Mouse (Mus musculus): ENCODE measurements at regions not wholly inside any gene's neighbourhood (a gene's known extent, or its start where the extent isn't known, plus 50 kb on each side); places are given as distances from the start of the nearest gene placed in this dataset.

DNA sequence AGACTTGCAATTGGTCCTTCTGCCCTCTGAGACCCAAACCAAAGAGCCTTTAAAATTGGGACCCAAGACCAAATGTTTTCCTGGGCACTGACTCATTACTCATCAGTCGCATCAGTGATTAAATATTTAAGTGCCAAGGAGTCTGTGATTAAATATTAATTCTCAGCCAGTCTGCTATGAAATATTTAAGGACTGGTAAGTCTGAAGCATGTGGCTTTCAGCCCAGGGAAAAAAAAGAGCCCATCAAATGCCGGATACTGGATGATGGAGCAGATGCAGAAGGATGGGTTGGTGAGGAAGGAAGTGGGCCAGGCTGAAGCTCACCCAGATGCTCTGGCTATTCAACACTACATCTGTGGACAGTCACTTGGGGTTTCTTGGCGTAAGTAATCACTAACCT lies 192.0 kb downstream of the Mycn start:
- H3K4me3 ChIP-seq (replicated peaks; ENCODE audit: control insufficient read depth, low read depth, low read length) = no peak overlapping the region
- no peak for TF ChIP-seq CTCF (IDR thresholded peaks at IDR 0.05; ENCODE audit: control insufficient read depth, insufficient read depth, low read length)
- TF ChIP-seq POLR2A (IDR thresholded peaks at IDR 0.05; ENCODE audit: borderline replicate concordance, control insufficient read depth, low read depth, low read length) = no peak
- H3K27ac ChIP-seq (ENCODE audit: control insufficient read depth, insufficient read depth, low read depth, low read length, poor library complexity) = no peak overlapping the region
- WGBS = 63% methylated on average over 3 of the region's 3 CpGs
- no peaks in the 10 kb centered on the region for H3K4me1 ChIP-seq (ENCODE audit: control insufficient read depth, insufficient read depth, low read length)

GRCm38 (mm10) chr12:12746852-12747454 lies 194.8 kb downstream of the Mycn start:
- H3K27ac ChIP-seq (ENCODE audit: control insufficient read depth, insufficient read depth, low read depth, low read length, poor library complexity) = no peak overlapping the region
- no peaks in the 10 kb centered on the region for H3K4me1 ChIP-seq (ENCODE audit: control insufficient read depth, insufficient read depth, low read length)
- H3K4me3 ChIP-seq (replicated peaks; ENCODE audit: control insufficient read depth, low read depth, low read length) = no peak overlapping the region
- 76% methylated on average over 4 of the region's 4 CpGs for WGBS
- TF ChIP-seq POLR2A (IDR thresholded peaks at IDR 0.05; ENCODE audit: borderline replicate concordance, control insufficient read depth, low read depth, low read length) (no peak), CTCF (IDR thresholded peaks at IDR 0.05; ENCODE audit: control insufficient read depth, insufficient read depth, low read length) (no peak)

DNA sequence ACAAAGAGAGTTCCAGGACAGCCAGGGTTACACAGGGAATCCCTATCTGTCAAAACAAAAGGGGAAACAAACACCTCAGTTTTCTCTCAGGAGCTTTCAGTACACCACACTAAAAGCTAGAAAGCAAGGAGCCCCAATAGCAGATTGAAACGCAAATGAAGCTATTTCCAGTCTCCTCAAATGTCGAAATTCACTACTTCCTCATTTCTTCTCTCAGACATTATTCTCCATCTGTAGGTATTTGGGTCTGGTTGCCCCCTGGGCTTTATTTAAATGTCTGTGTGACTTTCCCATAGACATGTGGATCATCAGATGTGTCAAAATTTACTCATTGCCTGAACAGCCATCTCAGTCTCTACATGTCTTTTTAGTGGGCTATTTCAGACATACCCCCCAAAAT lies 197.2 kb downstream of the Mycn start:
- H3K27ac ChIP-seq (ENCODE audit: control insufficient read depth, insufficient read depth, low read depth, low read length, poor library complexity) = no peak overlapping the region
- H3K4me1 ChIP-seq (ENCODE audit: control insufficient read depth, insufficient read depth, low read length) = no peaks in the 10 kb centered on the region
- TF ChIP-seq POLR2A (IDR thresholded peaks at IDR 0.05; ENCODE audit: borderline replicate concordance, control insufficient read depth, low read depth, low read length) = no peak
- no peak for TF ChIP-seq CTCF (IDR thresholded peaks at IDR 0.05; ENCODE audit: control insufficient read depth, insufficient read depth, low read length)
- H3K4me3 ChIP-seq (replicated peaks; ENCODE audit: control insufficient read depth, low read depth, low read length) = no peak overlapping the region
- 7% methylated on average over 2 of the region's 2 CpGs for WGBS

DNA sequence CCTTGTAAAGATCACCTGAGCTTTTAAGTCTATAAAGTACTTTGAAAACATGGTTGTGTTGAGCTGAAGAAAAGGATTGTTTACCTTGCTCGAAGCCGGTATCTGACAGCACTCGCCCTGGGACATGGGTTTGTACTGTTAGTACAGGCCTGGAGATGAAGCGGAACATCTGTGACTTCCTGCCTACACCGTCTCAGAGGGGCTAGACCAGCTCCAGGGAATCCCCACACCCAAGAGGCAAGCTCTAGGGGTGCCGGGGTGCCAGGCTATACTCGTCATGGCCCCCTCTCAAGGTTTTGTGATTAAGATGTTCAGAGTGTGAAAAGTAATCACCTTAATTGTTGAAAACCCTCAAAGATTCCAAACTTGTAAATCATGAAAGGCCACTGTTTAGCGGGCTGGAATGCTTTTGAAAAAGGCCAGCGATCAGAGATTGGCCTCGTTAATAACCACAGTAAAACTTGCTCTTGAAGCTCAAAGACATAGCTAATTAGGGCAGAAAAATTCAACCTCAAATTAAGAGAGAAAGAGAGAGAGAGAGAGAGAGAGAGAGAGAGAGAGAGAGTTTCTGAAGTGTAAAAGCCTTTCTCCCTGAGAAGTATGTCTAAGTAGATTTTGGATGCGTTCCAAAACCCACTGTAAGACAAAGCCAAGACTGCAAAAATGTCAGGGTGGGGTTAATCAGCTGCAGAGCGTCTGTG lies 202.9 kb downstream of the Mycn start:
- no peak for TF ChIP-seq POLR2A (IDR thresholded peaks at IDR 0.05; ENCODE audit: borderline replicate concordance, control insufficient read depth, low read depth, low read length)
- no peak for TF ChIP-seq CTCF (IDR thresholded peaks at IDR 0.05; ENCODE audit: control insufficient read depth, insufficient read depth, low read length)
- H3K27ac ChIP-seq (ENCODE audit: control insufficient read depth, insufficient read depth, low read depth, low read length, poor library complexity) = no peak overlapping the region
- no peaks in the 10 kb centered on the region for H3K4me1 ChIP-seq (ENCODE audit: control insufficient read depth, insufficient read depth, low read length)
- 70% methylated on average over 12 of the region's 12 CpGs for WGBS
- no peak overlapping the region for H3K4me3 ChIP-seq (replicated peaks; ENCODE audit: control insufficient read depth, low read depth, low read length)

- Histone ChIP-seq H3K4me3 (replicated peaks; ENCODE audit: control insufficient read depth, low read depth, low read length) (no peak overlapping the region), H3K4me1 (ENCODE audit: control insufficient read depth, insufficient read depth, low read length) (no peaks in the 10 kb centered on the region), H3K27ac (ENCODE audit: control insufficient read depth, insufficient read depth, low read depth, low read length, poor library complexity) (no peak overlapping the region)
- TF ChIP-seq POLR2A (IDR thresholded peaks at IDR 0.05; ENCODE audit: borderline replicate concordance, control insufficient read depth, low read depth, low read length) (no peak), CTCF (IDR thresholded peaks at IDR 0.05; ENCODE audit: control insufficient read depth, insufficient read depth, low read length) (no peak)
- 67% methylated on average over 9 of the region's 9 CpGs for WGBS
Observed at GRCm38 (mm10) chr12:12725797-12726196, 215.9 kb downstream of the Mycn start.

DNA sequence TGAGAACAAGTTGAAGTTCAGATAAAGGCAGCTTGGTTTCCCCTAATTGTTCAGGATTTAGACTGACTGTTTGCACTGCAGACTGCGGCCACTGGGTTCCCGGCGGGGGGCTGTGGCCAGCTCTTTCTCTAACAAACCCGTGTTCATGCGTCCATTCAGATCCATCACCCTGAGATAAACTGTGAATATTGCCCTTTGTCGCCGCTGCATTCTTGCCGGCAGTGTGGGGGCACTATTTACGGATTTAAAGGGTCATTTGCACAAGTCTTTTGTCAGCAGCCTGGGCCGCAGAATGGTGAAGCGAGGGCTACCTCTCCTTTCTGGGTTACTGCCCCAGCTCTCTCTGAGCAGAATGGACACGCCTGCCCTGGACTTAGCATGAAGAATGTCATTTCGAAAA lies 216.6 kb downstream of the Mycn start:
- TF ChIP-seq POLR2A (IDR thresholded peaks at IDR 0.05; ENCODE audit: borderline replicate concordance, control insufficient read depth, low read depth, low read length) = no peak
- no peak for TF ChIP-seq CTCF (IDR thresholded peaks at IDR 0.05; ENCODE audit: control insufficient read depth, insufficient read depth, low read length)
- WGBS = 54% methylated on average over 13 of the region's 13 CpGs
- Histone ChIP-seq H3K4me3 (replicated peaks; ENCODE audit: control insufficient read depth, low read depth, low read length) (no peak overlapping the region), H3K4me1 (ENCODE audit: control insufficient read depth, insufficient read depth, low read length) (no peaks in the 10 kb centered on the region), H3K27ac (ENCODE audit: control insufficient read depth, insufficient read depth, low read depth, low read length, poor library complexity) (no peak overlapping the region)

DNA sequence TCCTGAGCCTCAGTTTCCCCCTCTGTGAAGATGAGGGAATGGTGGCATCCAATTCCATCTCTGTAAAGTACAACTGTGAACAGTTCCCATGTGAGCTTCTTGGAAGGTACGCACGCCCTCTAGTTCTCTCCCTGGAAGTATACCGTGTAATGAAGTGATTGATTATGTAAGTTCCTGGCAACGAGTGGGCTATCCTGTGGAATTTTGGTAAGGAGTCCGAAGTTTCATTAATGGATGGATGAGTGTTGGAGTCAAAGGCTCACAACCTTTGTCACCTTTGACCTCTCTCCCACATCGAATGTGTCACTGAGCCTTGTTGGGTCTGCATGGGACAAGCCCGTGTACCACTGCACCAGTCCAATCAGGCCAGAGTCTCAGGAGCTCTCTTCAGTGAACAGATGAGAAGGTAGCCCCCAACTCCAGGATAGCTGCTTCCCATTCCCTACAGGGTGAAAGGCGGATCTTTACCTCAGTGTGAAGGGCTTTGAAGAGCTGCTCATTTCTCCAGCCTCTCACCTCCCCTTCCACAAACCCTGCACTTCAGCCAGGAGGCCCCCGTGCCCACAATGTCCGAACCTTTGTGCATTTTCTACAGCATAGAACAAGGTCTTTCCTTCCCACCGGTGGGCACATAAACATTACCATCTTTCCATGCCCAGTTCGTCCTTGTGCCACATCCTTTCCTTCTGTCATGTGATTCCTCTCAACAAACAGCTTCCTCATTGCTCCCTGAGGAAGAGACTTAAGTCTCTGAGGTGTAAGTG lies 217.8 kb downstream of the Mycn start:
- TF ChIP-seq CTCF (IDR thresholded peaks at IDR 0.05; ENCODE audit: control insufficient read depth, insufficient read depth, low read length) (no peak), POLR2A (IDR thresholded peaks at IDR 0.05; ENCODE audit: borderline replicate concordance, control insufficient read depth, low read depth, low read length) (no peak)
- no peak overlapping the region for H3K4me3 ChIP-seq (replicated peaks; ENCODE audit: control insufficient read depth, low read depth, low read length)
- 78% methylated on average over 12 of the region's 12 CpGs for WGBS

GRCm38 (mm10) chr12:12722982-12723661 lies 218.6 kb downstream of the Mycn start:
- H3K4me3 ChIP-seq (replicated peaks; ENCODE audit: control insufficient read depth, low read depth, low read length) = no peak overlapping the region
- H3K4me1 ChIP-seq (ENCODE audit: control insufficient read depth, insufficient read depth, low read length) = no peaks in the 10 kb centered on the region
- TF ChIP-seq POLR2A (IDR thresholded peaks at IDR 0.05; ENCODE audit: borderline replicate concordance, control insufficient read depth, low read depth, low read length) = no peak
- no peak for TF ChIP-seq CTCF (IDR thresholded peaks at IDR 0.05; ENCODE audit: control insufficient read depth, insufficient read depth, low read length)
- 87% methylated on average over 20 of the region's 20 CpGs for WGBS
- H3K27ac ChIP-seq (ENCODE audit: control insufficient read depth, insufficient read depth, low read depth, low read length, poor library complexity) = no peak overlapping the region

More for the DNA sequence above, 217.8 kb downstream of the Mycn start:
- Histone ChIP-seq H3K27ac (ENCODE audit: control insufficient read depth, insufficient read depth, low read depth, low read length, poor library complexity) (no peak overlapping the region), H3K4me1 (ENCODE audit: control insufficient read depth, insufficient read depth, low read length) (no peaks in the 10 kb centered on the region)
